Mouse (Mus musculus): Measurements from ENCODE around the gene Zfhx3. TPM values are rescaled to one million over a fixed set of nuclear protein-coding genes. Genes with fewer than 3 reads are reported as not detected.

Zfhx3 gene
- polyA plus RNA-seq, 1 experiment from 2014 or later: 65.9 TPM

DNA sequence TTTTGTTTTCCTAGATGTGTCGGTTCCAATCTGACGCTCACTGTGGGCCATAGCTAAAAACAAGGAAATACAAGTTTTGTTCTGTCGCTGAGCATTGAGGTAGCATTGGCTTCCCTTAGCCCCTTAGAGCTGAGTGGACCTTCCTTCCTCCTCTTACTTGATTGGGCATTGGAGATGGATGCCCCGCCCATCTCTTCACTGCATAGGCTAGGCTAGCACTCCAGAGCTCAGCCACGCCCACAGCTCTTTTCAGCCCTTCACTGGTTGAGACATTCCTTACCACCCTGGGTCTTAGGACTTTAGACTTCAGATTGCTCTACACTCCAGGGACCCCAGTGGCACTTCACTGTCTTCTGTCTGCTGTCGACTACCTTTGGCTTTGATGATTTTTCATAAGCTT lies 878.2 kb downstream of the Zfhx3 start:
- H3K4me1 ChIP-seq (replicated peaks): peaks cover 60% of the 10 kb centered on the region
- H3K27ac ChIP-seq: no peak overlapping the region
- ATAC-seq: peak; percentile 60; the same call in 1 of the 2 replicates

GRCm38 (mm10) chr8:108822841-108823266 lies 880.4 kb downstream of the Zfhx3 start:
- peaks cover 74% of the 10 kb centered on the region for H3K4me1 ChIP-seq (replicated peaks)
- H3K9ac ChIP-seq (replicated peaks): 0 out of 2 replicates have a peak overlapping the region, but pooled peaks have one; percentile 2
- no peaks in the 10 kb centered on the region for H3K36me3 ChIP-seq
- WGBS: 38% methylated on average over 15 of the region's 15 CpGs
- H3K27ac ChIP-seq: peak overlapping the region; percentile 35; the same call in 1 of the 2 replicates
- H3K27me3 ChIP-seq: no peaks in the 10 kb centered on the region
- no peaks in the 10 kb centered on the region for H3K9me3 ChIP-seq
- peak; percentile 57 for ATAC-seq
- H3K4me2 ChIP-seq (replicated peaks): peak overlapping the region; percentile 27
- H3K4me3 ChIP-seq (replicated peaks): no peak overlapping the region

More for the DNA sequence above, 878.2 kb downstream of the Zfhx3 start:
- Histone ChIP-seq H3K9me3 (no peaks in the 10 kb centered on the region), H3K4me2 (replicated peaks) (peak overlapping the region; percentile 31), H3K9ac (replicated peaks) (no peak overlapping the region), H3K27me3 (no peaks in the 10 kb centered on the region), H3K4me3 (replicated peaks) (peak overlapping the region; percentile 3; the same call in 1 of the 2 replicates), H3K36me3 (no peaks in the 10 kb centered on the region; the same call in 1 of the 2 replicates)
- WGBS: 12% methylated on average over 6 of the region's 6 CpGs

- no peak overlapping the region for H3K9ac ChIP-seq (replicated peaks)
- no peaks in the 10 kb centered on the region for H3K36me3 ChIP-seq
- H3K9me3 ChIP-seq: no peaks in the 10 kb centered on the region
- no peaks in the 10 kb centered on the region for H3K27me3 ChIP-seq
- no peak overlapping the region for H3K27ac ChIP-seq
- no peak overlapping the region for H3K4me2 ChIP-seq (replicated peaks)
- no peak overlapping the region for H3K4me3 ChIP-seq (replicated peaks)
- peaks cover 74% of the 10 kb centered on the region for H3K4me1 ChIP-seq (replicated peaks)
- no peak for ATAC-seq
- 96% methylated on average over 4 of the region's 4 CpGs for WGBS
Observed at GRCm38 (mm10) chr8:108824049-108824448, 881.6 kb downstream of the Zfhx3 start.

DNA sequence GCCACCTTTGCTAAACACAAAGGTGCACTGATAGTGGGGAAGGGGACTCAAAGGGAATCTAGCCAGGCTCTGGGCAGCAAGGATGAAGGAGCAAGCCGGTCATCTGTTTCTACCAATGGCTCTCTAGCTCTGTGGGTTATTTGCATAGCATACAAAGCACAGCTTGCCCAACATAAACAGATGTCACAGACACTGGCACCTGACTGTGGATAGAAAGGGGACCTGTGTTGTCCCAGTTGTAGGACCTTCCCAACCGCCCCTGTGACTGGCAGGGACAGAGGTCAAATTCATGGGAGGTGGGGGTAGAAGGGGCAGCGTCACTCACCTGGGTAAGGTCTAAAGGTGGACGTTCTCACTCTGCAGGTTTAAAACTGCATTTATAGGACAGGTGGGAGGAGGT lies 884.0 kb downstream of the Zfhx3 start:
- H3K27ac ChIP-seq: no peak overlapping the region
- H3K4me3 ChIP-seq (replicated peaks): no peak overlapping the region
- no peaks in the 10 kb centered on the region for H3K27me3 ChIP-seq
- 82% methylated on average over 4 of the region's 4 CpGs for WGBS
- no peaks in the 10 kb centered on the region for H3K9me3 ChIP-seq
- H3K4me2 ChIP-seq (replicated peaks): no peak overlapping the region
- H3K4me1 ChIP-seq (replicated peaks): peaks cover 74% of the 10 kb centered on the region
- no peaks in the 10 kb centered on the region for H3K36me3 ChIP-seq
- ATAC-seq: no peak
- no peak overlapping the region for H3K9ac ChIP-seq (replicated peaks)

- Histone ChIP-seq H3K4me3 (replicated peaks) (no peak overlapping the region), H3K9ac (replicated peaks) (no peak overlapping the region), H3K4me2 (replicated peaks) (no peak overlapping the region), H3K27ac (peak overlapping the region; percentile 1; the same call in 1 of the 2 replicates), H3K36me3 (no peaks in the 10 kb centered on the region), H3K9me3 (no peaks in the 10 kb centered on the region), H3K27me3 (no peaks in the 10 kb centered on the region), H3K4me1 (replicated peaks) (peaks cover 71% of the 10 kb centered on the region)
- ATAC-seq: no peak
- 79% methylated on average over 15 of the region's 15 CpGs for WGBS
Observed at GRCm38 (mm10) chr8:108827428-108827827, 885.0 kb downstream of the Zfhx3 start.

GRCm38 (mm10) chr8:108829305-108829717 lies 886.9 kb downstream of the Zfhx3 start:
- peak overlapping the region; percentile 40; the same call in 1 of the 2 replicates for H3K9ac ChIP-seq (replicated peaks)
- ATAC-seq: peak; percentile 92
- no peaks in the 10 kb centered on the region for H3K9me3 ChIP-seq
- peak overlapping the region; percentile 36 for H3K4me2 ChIP-seq (replicated peaks)
- WGBS: 11% methylated on average over 12 of the region's 12 CpGs
- no peaks in the 10 kb centered on the region for H3K36me3 ChIP-seq
- peak overlapping the region; percentile 74 for H3K27ac ChIP-seq
- no peaks in the 10 kb centered on the region for H3K27me3 ChIP-seq
- peaks cover 64% of the 10 kb centered on the region for H3K4me1 ChIP-seq (replicated peaks)
- no peak overlapping the region for H3K4me3 ChIP-seq (replicated peaks)

GRCm38 (mm10) chr8:108835143-108835542 lies 892.7 kb downstream of the Zfhx3 start:
- Histone ChIP-seq H3K9me3 (no peaks in the 10 kb centered on the region), H3K36me3 (no peaks in the 10 kb centered on the region), H3K4me1 (replicated peaks) (peaks cover 63% of the 10 kb centered on the region), H3K4me3 (replicated peaks) (no peak overlapping the region), H3K27ac (no peak overlapping the region), H3K27me3 (no peaks in the 10 kb centered on the region), H3K4me2 (replicated peaks) (no peak overlapping the region), H3K9ac (replicated peaks) (no peak overlapping the region)
- ATAC-seq: no peak
- WGBS: 91% methylated on average over 11 of the region's 11 CpGs

DNA sequence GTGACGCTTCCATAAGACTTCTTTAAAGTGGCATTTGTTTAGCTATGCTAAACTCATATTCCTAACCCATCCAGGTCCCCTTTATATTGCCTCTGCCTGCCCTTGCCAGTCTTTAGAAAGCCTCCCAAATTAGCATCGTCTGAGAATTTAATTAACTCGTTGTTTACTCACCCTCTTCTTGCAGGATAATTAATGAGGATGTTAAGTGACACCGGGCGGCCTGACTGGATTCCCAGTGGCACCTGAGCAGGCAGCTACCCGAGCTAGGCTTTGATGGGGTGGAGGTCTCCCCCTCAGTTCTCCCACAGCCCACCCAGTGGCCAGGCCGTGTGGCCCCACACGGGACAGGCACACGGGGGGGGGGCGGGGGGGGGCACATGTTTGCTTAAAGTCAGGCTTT lies 895.3 kb downstream of the Zfhx3 start:
- WGBS: 31% methylated on average over 10 of the region's 10 CpGs
- Histone ChIP-seq H3K27ac (no peak overlapping the region), H3K27me3 (no peaks in the 10 kb centered on the region), H3K36me3 (no peaks in the 10 kb centered on the region), H3K9ac (replicated peaks) (no peak overlapping the region), H3K4me2 (replicated peaks) (no peak overlapping the region), H3K9me3 (no peaks in the 10 kb centered on the region), H3K4me1 (replicated peaks) (peaks cover 51% of the 10 kb centered on the region), H3K4me3 (replicated peaks) (no peak overlapping the region)
- ATAC-seq: no peak; the same call in 1 of the 2 replicates

DNA sequence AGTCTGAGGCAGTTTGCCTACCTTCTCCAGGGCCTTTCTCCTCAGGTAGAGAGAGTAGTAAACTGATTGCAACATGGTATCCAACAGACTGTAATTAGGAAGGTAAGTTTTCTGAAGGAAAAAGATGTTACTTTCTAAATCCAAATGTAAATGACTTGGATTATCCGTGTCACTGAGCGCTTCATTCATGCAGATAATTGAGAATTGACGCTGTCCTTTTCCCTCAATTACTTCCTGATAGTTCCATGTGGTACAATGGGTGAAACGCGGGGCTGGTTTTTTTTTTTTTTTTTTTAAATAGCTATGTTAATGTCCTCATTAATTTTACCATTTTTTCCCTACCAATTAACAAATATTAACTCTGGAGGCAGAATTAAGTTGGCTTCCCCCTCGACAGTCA lies 896.3 kb downstream of the Zfhx3 start:
- no peaks in the 10 kb centered on the region for H3K27me3 ChIP-seq
- H3K4me2 ChIP-seq (replicated peaks): no peak overlapping the region
- peaks cover 50% of the 10 kb centered on the region for H3K4me1 ChIP-seq (replicated peaks)
- H3K9ac ChIP-seq (replicated peaks): no peak overlapping the region
- ATAC-seq: no peak
- no peak overlapping the region for H3K4me3 ChIP-seq (replicated peaks)
- H3K9me3 ChIP-seq: no peaks in the 10 kb centered on the region
- H3K27ac ChIP-seq: 0 out of 2 replicates have a peak overlapping the region, but pooled peaks have one; percentile 44
- H3K36me3 ChIP-seq: no peaks in the 10 kb centered on the region
- WGBS: 47% methylated on average over 6 of the region's 6 CpGs

DNA sequence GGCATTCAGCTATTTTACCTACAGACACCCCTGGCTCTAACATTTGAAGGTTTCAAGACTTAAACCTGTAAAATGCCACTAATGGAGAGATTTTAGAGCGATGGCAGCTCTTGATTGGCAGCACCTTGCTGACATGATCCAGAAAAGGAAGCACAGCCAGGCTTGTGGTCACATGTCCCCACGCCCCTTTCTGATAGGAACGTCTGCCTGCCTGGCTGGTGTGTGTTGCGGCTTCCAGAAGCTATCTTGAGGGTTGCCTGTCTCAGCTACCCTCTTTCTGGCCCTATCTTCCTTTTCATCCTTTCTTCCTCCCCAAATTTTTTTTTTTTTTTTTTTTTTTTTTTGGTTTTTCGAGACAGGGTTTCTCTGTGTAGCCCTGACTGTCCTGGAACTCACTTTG lies 899.9 kb downstream of the Zfhx3 start:
- no peak for ATAC-seq
- 94% methylated on average over 5 of the region's 5 CpGs for WGBS
- no peak overlapping the region for H3K9ac ChIP-seq (replicated peaks)

DNA sequence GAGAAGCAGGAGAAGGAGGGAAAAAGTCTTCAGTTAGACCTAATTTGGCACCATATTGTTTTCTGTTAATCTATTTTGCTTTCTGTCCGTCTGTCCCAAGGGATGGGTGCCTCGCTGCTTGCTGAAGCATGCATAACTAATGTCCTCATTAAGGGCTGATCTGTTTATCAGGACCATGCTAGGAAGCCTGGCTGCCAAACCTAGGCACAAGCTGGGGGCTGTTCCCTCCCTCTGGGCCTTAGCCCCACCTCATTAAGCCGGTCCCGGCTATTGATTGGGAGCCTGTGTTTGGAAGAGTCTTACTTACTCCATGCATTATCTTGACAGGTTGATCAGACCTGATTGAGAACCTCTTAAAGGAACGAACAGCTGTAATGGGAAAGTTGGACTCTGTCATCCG lies 903.7 kb downstream of the Zfhx3 start:
- no peak overlapping the region for H3K9ac ChIP-seq (replicated peaks)
- peak; percentile 28; the same call in 1 of the 2 replicates for ATAC-seq

More for the DNA sequence above, 899.9 kb downstream of the Zfhx3 start:
- H3K4me2 ChIP-seq (replicated peaks): no peak overlapping the region
- no peaks in the 10 kb centered on the region for H3K27me3 ChIP-seq
- no peaks in the 10 kb centered on the region for H3K36me3 ChIP-seq
- H3K27ac ChIP-seq: no peak overlapping the region
- peaks cover 56% of the 10 kb centered on the region for H3K4me1 ChIP-seq (replicated peaks)
- no peak overlapping the region for H3K4me3 ChIP-seq (replicated peaks)
- H3K9me3 ChIP-seq: no peaks in the 10 kb centered on the region

DNA sequence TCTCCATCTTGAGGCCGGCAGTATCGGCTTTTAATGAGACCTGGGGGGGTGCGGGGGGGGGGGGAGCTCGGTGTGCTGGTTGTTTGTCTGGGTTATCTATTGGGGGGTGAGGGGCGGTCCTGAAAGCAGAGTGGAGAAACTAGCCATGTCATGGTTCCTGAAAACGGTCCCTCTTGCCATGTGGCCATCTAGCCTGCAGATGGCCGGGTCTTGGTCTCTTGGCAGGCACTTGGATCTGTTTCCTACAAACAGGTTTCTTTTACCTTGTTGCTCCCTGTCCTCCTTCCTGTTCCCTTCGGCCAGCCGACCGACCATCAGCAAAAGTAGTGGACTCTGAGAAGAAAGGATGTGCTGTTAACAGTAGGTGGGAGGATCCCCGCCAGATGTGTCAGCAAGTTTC lies 904.4 kb downstream of the Zfhx3 start:
- no peak overlapping the region for H3K4me2 ChIP-seq (replicated peaks)
- H3K36me3 ChIP-seq: 0 out of 2 replicates have a peak, but pooled peaks cover 4% of the 10 kb centered on the region
- peaks cover 27% of the 10 kb centered on the region for H3K4me1 ChIP-seq (replicated peaks)
- H3K9me3 ChIP-seq: no peaks in the 10 kb centered on the region
- H3K9ac ChIP-seq (replicated peaks): no peak overlapping the region
- H3K27ac ChIP-seq: no peak overlapping the region
- H3K4me3 ChIP-seq (replicated peaks): no peak overlapping the region
- H3K27me3 ChIP-seq: no peaks in the 10 kb centered on the region
- ATAC-seq: no peak
- 80% methylated on average over 11 of the region's 11 CpGs for WGBS

More for the DNA sequence above, 903.7 kb downstream of the Zfhx3 start:
- 0 out of 2 replicates have a peak overlapping the region, but pooled peaks have one; percentile 11 for H3K27ac ChIP-seq
- H3K9me3 ChIP-seq: no peaks in the 10 kb centered on the region
- peaks cover 28% of the 10 kb centered on the region for H3K4me1 ChIP-seq (replicated peaks)
- 0 out of 2 replicates have a peak, but pooled peaks cover 3% of the 10 kb centered on the region for H3K36me3 ChIP-seq
- H3K4me2 ChIP-seq (replicated peaks): no peak overlapping the region
- H3K4me3 ChIP-seq (replicated peaks): no peak overlapping the region
- 40% methylated on average over 6 of the region's 6 CpGs for WGBS
- H3K27me3 ChIP-seq: no peaks in the 10 kb centered on the region

DNA sequence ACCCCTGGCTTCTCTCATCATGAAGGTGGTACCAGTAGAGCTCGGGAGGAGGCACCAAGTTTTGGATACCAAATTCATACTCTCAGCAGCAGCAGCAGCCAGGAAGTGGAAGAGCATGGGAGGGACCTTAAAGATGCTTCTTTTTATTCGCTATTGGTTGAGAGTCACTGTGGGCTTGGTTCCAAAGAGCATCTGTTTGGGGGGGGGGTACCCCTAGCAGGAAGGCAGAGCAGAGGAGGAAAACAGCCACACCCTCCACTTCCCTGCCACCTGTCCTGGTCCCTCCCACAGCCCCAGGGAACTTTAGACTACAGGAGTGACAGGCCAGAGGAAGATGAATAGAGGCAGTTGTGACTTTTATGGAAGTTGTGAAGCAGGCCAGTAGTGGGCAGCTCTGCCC lies 904.9 kb downstream of the Zfhx3 start:
- ATAC-seq: 0 out of 2 replicates have a peak, but pooled peaks have one; percentile 9
- Histone ChIP-seq H3K4me2 (replicated peaks) (no peak overlapping the region), H3K27me3 (no peaks in the 10 kb centered on the region), H3K9me3 (no peaks in the 10 kb centered on the region), H3K27ac (no peak overlapping the region), H3K9ac (replicated peaks) (no peak overlapping the region), H3K36me3 (0 out of 2 replicates have a peak, but pooled peaks cover 4% of the 10 kb centered on the region), H3K4me1 (replicated peaks) (peaks cover 33% of the 10 kb centered on the region), H3K4me3 (replicated peaks) (no peak overlapping the region)
- 87% methylated on average over 2 of the region's 2 CpGs for WGBS
